Mouse (Mus musculus) large intestine, adult 2 months (tissue): ENCODE results near the gene 2410004B18Rik. TPM values are rescaled to one million over a fixed set of nuclear protein-coding genes. Genes with fewer than 3 reads are reported as not detected.

Experiments
- DNase-seq: peaks from one replicate; pipeline ENCODE4 v3.0.0-alpha.2; 2012; ENCODE audit warnings: low read depth, low spot score
- WGBS: fragments of 180-500 bp; shearing (Covaris S2); methylation state at CpG from one replicate; pipeline ENCODE4 v1.1.7; 2018; 5-methylcytosine and 5-hydroxymethylcytosine counted together
- polyA plus RNA-seq: library from polyadenylated mRNA; depleted of rRNA; stranded (reverse); fragments of >200 nt; gene quantifications from 2 replicates; pipeline ENCODE4 v1.2.3, GENCODE M21; 2012; rRNA removed

Gene 2410004B18Rik
- polyA plus RNA-seq, 1 experiment: 10.9 TPM

DNA sequence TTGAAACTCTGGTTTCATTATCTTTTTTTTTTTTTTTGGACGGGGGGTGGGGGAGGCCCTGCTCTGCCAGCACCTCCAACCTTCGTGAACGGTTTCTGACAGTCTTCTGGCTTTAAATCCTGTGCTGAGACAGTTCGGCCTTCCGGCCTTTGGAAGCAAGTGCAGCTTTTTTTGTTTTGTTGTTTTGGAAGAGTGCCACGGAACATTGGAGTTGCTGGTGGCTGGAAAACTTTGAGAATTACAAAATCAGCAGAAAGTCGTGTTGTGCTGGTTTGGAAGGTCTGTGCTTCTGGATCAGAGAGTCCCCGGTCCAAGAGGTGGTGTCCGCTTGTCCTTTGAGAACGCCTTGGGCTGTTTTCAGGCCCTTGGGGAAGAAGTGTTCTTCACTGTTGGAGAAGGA lies 55.0 kb downstream of the 2410004B18Rik start:
- DNase-seq: no peak
- WGBS: 46% methylated on average over 10 of the region's 10 CpGs

DNA sequence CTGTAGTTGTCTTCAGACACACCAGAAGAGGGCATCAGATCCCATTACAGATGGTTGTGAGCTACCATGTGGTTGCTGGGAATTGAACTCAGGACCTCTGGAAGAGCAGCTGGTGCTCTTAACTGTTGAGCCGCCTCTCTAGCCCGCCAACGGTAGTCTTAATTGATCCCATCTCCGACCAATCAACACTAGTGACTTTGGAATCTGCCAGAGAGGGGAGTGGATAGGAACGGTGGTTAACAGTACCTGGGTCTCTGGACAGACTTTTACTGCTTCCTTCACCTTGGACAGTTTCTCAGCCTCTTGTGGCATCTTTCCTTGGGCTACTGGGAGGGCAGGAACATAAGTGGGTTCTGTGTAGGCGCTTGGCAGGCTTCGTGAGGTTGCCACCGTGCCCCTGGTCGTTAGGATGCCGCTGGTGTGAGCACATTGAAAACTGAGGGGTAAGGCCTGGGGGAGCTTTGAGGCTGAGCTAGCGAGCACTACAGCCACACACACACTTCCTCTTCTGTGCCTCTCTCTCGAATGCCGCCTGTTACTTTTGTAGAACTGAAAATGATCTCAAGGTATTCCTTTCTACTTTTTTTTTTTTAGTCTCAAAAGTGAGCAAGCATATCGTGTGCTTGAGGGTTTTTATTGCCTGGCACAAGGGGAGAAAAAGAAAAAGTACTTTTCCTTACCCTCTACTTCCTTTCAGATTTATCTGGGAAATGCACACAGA lies 55.8 kb downstream of the 2410004B18Rik start:
- WGBS: 52% methylated on average over 14 of the region's 14 CpGs

More for the DNA sequence above, 55.8 kb downstream of the 2410004B18Rik start:
- no peak for DNase-seq

Other genes with a start within 250 kb of the 2410004B18Rik start
- 9.4 and 25.1 TPM in 2 replicates for gene Ddah1, start 179.3 kb upstream of the 2410004B18Rik start, polyA plus RNA-seq
- gene Bcl10, start 15.2 kb upstream of the 2410004B18Rik start, polyA plus RNA-seq: 22.0 and 24.2 TPM in 2 replicates
- 2.5 and 6.0 TPM in 2 replicates for gene Syde2, start 49.9 kb downstream of the 2410004B18Rik start, polyA plus RNA-seq
- 0.15 TPM in 1 of 2 replicates, not detected in the other for gene Wdr63, start 170.1 kb downstream of the 2410004B18Rik start, polyA plus RNA-seq
- 0.06 and 0.27 TPM in 2 replicates for gene Mcoln3, start 179.4 kb downstream of the 2410004B18Rik start, polyA plus RNA-seq
- gene Mcoln2, start 211.8 kb downstream of the 2410004B18Rik start, polyA plus RNA-seq: 9.2 and 14.9 TPM in 2 replicates